ENCODE assay signal across 9 mouse cellular contexts in the genomic region with DNA sequence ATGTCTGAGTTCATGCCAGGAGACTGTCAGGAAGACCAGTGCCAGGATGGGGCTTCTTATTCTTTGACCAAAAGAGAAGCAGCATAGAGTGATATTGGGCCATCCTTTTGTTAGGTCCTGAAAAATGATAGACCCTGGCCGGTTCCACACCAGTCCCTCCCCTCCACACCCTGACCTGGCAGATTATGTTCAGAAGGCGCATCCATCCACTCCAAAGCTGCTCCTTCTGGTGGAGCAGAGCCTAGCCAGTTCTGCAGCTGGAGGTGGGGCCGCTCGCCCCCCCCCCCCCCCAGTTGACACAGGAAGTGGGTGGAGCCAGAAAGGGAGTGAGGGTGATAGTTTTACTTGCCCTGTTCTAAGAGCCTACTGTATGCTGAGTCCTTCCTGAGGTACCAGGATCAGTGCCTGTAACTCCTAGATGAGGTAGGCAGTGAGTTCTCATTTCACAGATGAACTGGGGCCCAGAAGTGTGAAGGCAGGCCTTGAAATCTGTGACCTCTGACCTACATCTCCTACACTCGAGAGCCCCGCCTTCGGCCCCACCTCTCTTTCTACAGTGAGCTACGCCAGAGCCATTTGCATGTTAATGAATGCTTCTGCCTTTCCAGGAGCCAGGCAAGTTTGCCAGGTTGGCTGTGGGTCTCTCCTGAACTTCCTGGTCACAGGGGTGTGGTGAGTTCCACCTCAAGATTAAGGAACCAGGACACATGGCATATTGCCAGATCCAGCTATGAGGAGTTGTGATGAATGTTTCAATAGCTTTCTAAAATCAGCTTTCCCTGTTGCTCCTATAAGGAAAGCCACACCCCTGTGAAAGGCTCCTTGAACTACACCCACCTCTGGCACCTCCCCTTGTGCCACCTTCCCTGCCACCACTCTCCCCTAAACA. TPM values are rescaled to one million over a fixed set of nuclear protein-coding genes. Genes with fewer than 3 reads are reported as not detected.
DNase-seq lines count a peak whose midpoint lies in the region; ATAC-seq and TF ChIP-seq lines count a peak whose summit lies in the region.
"Had no signal": no experiment of that assay in that cellular context is flagged by ENCODE, and none has a peak within 500 bp of the region (broad histone marks: within the 10 kb centered on the region; RNA-seq: fewer than 3 reads in every experiment).

No protein-coding gene starts in this region.

- no peaks in the 10 kb centered on the region for H3K27me3 ChIP-seq in thymus, adult 2 months (ENCODE audit: control insufficient read depth, insufficient read depth, low read length)
- H3K27me3 ChIP-seq in stomach, embryonic 14.5 days (ENCODE audit: control insufficient read depth, insufficient read depth, low read length) = no peaks in the 10 kb centered on the region
- no peaks in the 10 kb centered on the region for H3K27me3 ChIP-seq in forebrain, embryonic 14.5 days (replicated peaks; ENCODE audit: control insufficient read depth, insufficient read depth, low read length)

- H3K4me2 ChIP-seq in stomach, embryonic 14.5 days (replicated peaks; ENCODE audit: low read depth, low read length) = no peak overlapping the region
- no peak overlapping the region for H3K4me2 ChIP-seq in forebrain, embryonic 14.5 days (ENCODE audit: low read length)

- no peaks in the 10 kb centered on the region for H3K36me3 ChIP-seq in thymus, adult 2 months (ENCODE audit: control insufficient read depth, insufficient read depth, low read length)
- no peaks in the 10 kb centered on the region for H3K36me3 ChIP-seq in stomach, embryonic 14.5 days (ENCODE audit: control insufficient read depth, insufficient read depth, low read length)
- no peaks in the 10 kb centered on the region for H3K36me3 ChIP-seq in forebrain, embryonic 14.5 days (ENCODE audit: control insufficient read depth, insufficient read depth, low read length)

- no peak for TF ChIP-seq CTCF in thymus, adult 2 months (IDR thresholded peaks at IDR 0.05; ENCODE audit: borderline replicate concordance, control insufficient read depth, extremely low read depth, insufficient read depth, low read length, poor library complexity)

- no peak overlapping the region; the same call in 1 of the 2 replicates for H3K27ac ChIP-seq in thymus, adult 2 months (ENCODE audit: control insufficient read depth, insufficient read depth, low read length)
- H3K27ac ChIP-seq in stomach, embryonic 14.5 days (ENCODE audit: low read length) = peak overlapping the region; percentile 10; the same call in 1 of the 2 replicates
- H3K27ac ChIP-seq in forebrain, embryonic 14.5 days (ENCODE audit: low read depth, low read length) = no peak overlapping the region

- WGBS in thymus, adult 2 months = 68% methylated on average over 8 of the region's 8 CpGs
- 27% methylated on average over 8 of the region's 8 CpGs for WGBS in stomach, embryonic 14.5 days
- WGBS in forebrain, embryonic 14.5 days = 31% methylated on average over 6 of the region's 8 CpGs

- H3K9ac ChIP-seq in stomach, embryonic 14.5 days (replicated peaks; ENCODE audit: low read depth, low read length) = no peak overlapping the region
- H3K9ac ChIP-seq in forebrain, embryonic 14.5 days (ENCODE audit: low read length) = no peak overlapping the region
- H3K9ac ChIP-seq: forebrain, postnatal 0 days had no signal

- peak; percentile 35 for DNase-seq in thymus, postnatal 0 days (ENCODE audit: low spot score)
- no peak for DNase-seq in thymus, adult 2 months
- peak; percentile 57 for DNase-seq in fat pad, adult 2 months (ENCODE audit: extremely low read depth, low read depth, low spot score)
- DNase-seq in kidney, postnatal 14 days = peak; percentile 62
- DNase-seq in forebrain, embryonic 14.5 days (ENCODE audit: low spot score) = no peak
- DNase-seq in cerebellum, adult 9-10 months = no peak
- DNase-seq: forebrain, postnatal 0 days had no signal

- no peak for TF ChIP-seq POLR2A in thymus, adult 2 months (IDR thresholded peaks at IDR 0.05; ENCODE audit: control insufficient read depth, extremely low read depth, insufficient read depth, low read length, poor library complexity)

- H3K9me3 ChIP-seq in stomach, embryonic 14.5 days (ENCODE audit: control insufficient read depth, low read depth, low read length) = no peaks in the 10 kb centered on the region
- no peaks in the 10 kb centered on the region for H3K9me3 ChIP-seq in forebrain, embryonic 14.5 days (replicated peaks; ENCODE audit: control insufficient read depth, low read length)

- ATAC-seq in stomach, embryonic 14.5 days (ENCODE audit: insufficient number of reproducible peaks, insufficient read depth, low FRiP score, low read depth) = peak; percentile 76
- no peak for ATAC-seq in forebrain, embryonic 14.5 days
- ATAC-seq in frontal cortex, adult (ENCODE audit: low TSS enrichment) = no peak
- ATAC-seq: forebrain, postnatal 0 days had no signal

- peaks cover 7% of the 10 kb centered on the region for H3K4me1 ChIP-seq in thymus, adult 2 months (replicated peaks; ENCODE audit: control insufficient read depth, insufficient read depth, low read length)
- H3K4me1 ChIP-seq in stomach, embryonic 14.5 days (ENCODE audit: control insufficient read depth, insufficient read depth, low read length) = peaks cover 20% of the 10 kb centered on the region; the same call in 1 of the 2 replicates
- no peaks in the 10 kb centered on the region for H3K4me1 ChIP-seq in forebrain, embryonic 14.5 days (ENCODE audit: control insufficient read depth, insufficient read depth, low read length)

- H3K4me3 ChIP-seq in thymus, adult 2 months (ENCODE audit: control insufficient read depth, insufficient read depth, low read length) = no peak overlapping the region
- H3K4me3 ChIP-seq in stomach, embryonic 14.5 days (ENCODE audit: low read depth, low read length) = no peak overlapping the region
- no peak overlapping the region for H3K4me3 ChIP-seq in forebrain, embryonic 14.5 days (ENCODE audit: low read depth, low read length)

RNA-seq across cellular contexts. Expression of gene Cers3, which starts 46.8 kb away (rescaled TPM):
- polyA plus RNA-seq in thymus, postnatal 0 days (2015; fragmentation: Nextera tagmentation; extraction: Ambion mirVana) = 2.3 and 2.7 TPM in 2 replicates
- polyA plus RNA-seq in thymus, adult 2 months (2012; rRNA removed) = 0.78 and 1.2 TPM in 2 replicates
- polyA plus RNA-seq in stomach, embryonic 14.5 days (2014; fragmentation: Nextera tagmentation; extraction: Ambion mirVana) = 7.6 and 9.2 TPM in 2 replicates
- polyA plus RNA-seq in forebrain, embryonic 14.5 days (2014; fragmentation: Nextera tagmentation; extraction: Ambion mirVana) = 0.50 and 0.57 TPM in 2 replicates

RNA-seq across cellular contexts. Expression of gene Adamts17, which starts 49.4 kb away (rescaled TPM):
- polyA plus RNA-seq in thymus, postnatal 0 days (2015; fragmentation: Nextera tagmentation; extraction: Ambion mirVana) = 0.82 and 1.2 TPM in 2 replicates
- 2.4 and 2.8 TPM in 2 replicates for polyA plus RNA-seq in thymus, adult 2 months (2012; rRNA removed)
- polyA plus RNA-seq in stomach, embryonic 14.5 days (2014; fragmentation: Nextera tagmentation; extraction: Ambion mirVana) = 7.5 and 7.8 TPM in 2 replicates
- 2.1 and 2.2 TPM in 2 replicates for polyA plus RNA-seq in forebrain, embryonic 14.5 days (2014; fragmentation: Nextera tagmentation; extraction: Ambion mirVana)

Comparison
In these comparisons a context has a peak if more than half of its experiments do, and no peak if none do; other contexts are left out.
1. DNase-seq: peak in thymus, postnatal 0 days (single experiment), fat pad, adult 2 months (single experiment) and kidney, postnatal 14 days (single experiment); none in thymus, adult 2 months (single experiment), forebrain, embryonic 14.5 days (single experiment) and cerebellum, adult 9-10 months (single experiment).